Comparison of ENCODE assay signal across 17 mouse cellular contexts in genomic region chr16:18349761-18350325, GRCm38 (mm10). TPM values are rescaled to one million over a fixed set of nuclear protein-coding genes. Genes with fewer than 3 reads are reported as not detected.
DNase-seq lines count a peak whose midpoint lies in the region; ATAC-seq lines count a peak whose summit lies in the region.
"Had no signal": no experiment of that assay in that cellular context is flagged by ENCODE, and none has a peak within 500 bp of the region (broad histone marks: within the 10 kb centered on the region; RNA-seq: fewer than 3 reads in every experiment).

No protein-coding gene starts in this region.

- peak; percentile 63 for DNase-seq in cerebellum, adult 11-12 months
- DNase-seq in cerebellum, postnatal 4 days (ENCODE audit: low spot score in 2 of 2) = no peak
- DNase-seq in brain, adult 2 months (ENCODE audit: low read depth, low spot score) = peak; percentile 32
- no peak for DNase-seq in urinary bladder, postnatal 4 days (ENCODE audit: low spot score in 2 of 2)
- DNase-seq in heart, adult 11 months = no peak
- DNase-seq in right cerebral cortex, postnatal 36 days (ENCODE audit: low spot score in 2 of 2) = no peak
- DNase-seq: adrenal gland, postnatal 25 days; embryo, embryonic 11 days; heart, adult 18-20 months had no signal

- no peaks in the 10 kb centered on the region for H3K36me3 ChIP-seq in forebrain, embryonic 16.5 days (ENCODE audit: control insufficient read depth, insufficient read depth)
- H3K36me3 ChIP-seq in midbrain, embryonic 13.5 days = peaks cover 16% of the 10 kb centered on the region
- H3K36me3 ChIP-seq: heart, embryonic 15.5 days; kidney, embryonic 15.5 days; limb, embryonic 12.5 days; liver, embryonic 15.5 days; stomach, embryonic 15.5 days had no signal

- no peak overlapping the region for H3K4me3 ChIP-seq in forebrain, embryonic 16.5 days (replicated peaks; ENCODE audit: low read length)
- H3K4me3 ChIP-seq in midbrain, embryonic 13.5 days (replicated peaks) = peak overlapping the region; percentile 90; the same call in 1 of the 2 replicates
- H3K4me3 ChIP-seq: erythroblast, embryonic 14.5 days; heart, embryonic 15.5 days; limb, embryonic 12.5 days; liver, embryonic 15.5 days; stomach, embryonic 15.5 days had no signal

- peak overlapping the region; percentile 65 for H3K4me2 ChIP-seq in forebrain, embryonic 16.5 days (ENCODE audit: low read length)
- peak overlapping the region; percentile 78 for H3K4me2 ChIP-seq in midbrain, embryonic 13.5 days (replicated peaks)
- H3K4me2 ChIP-seq: heart, embryonic 15.5 days; kidney, embryonic 15.5 days; limb, embryonic 12.5 days; liver, embryonic 15.5 days; stomach, embryonic 15.5 days had no signal

- H3K27me3 ChIP-seq in forebrain, embryonic 16.5 days (replicated peaks; ENCODE audit: control insufficient read depth, insufficient read depth, low read length) = no peaks in the 10 kb centered on the region
- peaks cover 11% of the 10 kb centered on the region; the same call in 1 of the 2 replicates for H3K27me3 ChIP-seq in midbrain, embryonic 13.5 days

- H3K27ac ChIP-seq in forebrain, embryonic 16.5 days (ENCODE audit: low read length) = no peak overlapping the region
- no peak overlapping the region for H3K27ac ChIP-seq in midbrain, embryonic 13.5 days
- H3K27ac ChIP-seq: heart, embryonic 15.5 days; kidney, embryonic 15.5 days; limb, embryonic 12.5 days; liver, embryonic 15.5 days; stomach, embryonic 15.5 days had no signal

- 68% methylated on average over 12 of the region's 12 CpGs for WGBS in forebrain, embryonic 16.5 days
- 71% methylated on average over 12 of the region's 12 CpGs for WGBS in midbrain, embryonic 13.5 days

- no peak for ATAC-seq in forebrain, embryonic 16.5 days
- ATAC-seq in midbrain, embryonic 13.5 days = no peak

- no peaks in the 10 kb centered on the region for H3K9me3 ChIP-seq in forebrain, embryonic 16.5 days (ENCODE audit: control insufficient read depth, low read length)
- no peaks in the 10 kb centered on the region for H3K9me3 ChIP-seq in midbrain, embryonic 13.5 days
- H3K9me3 ChIP-seq: heart, embryonic 15.5 days; kidney, embryonic 15.5 days; limb, embryonic 12.5 days; liver, embryonic 15.5 days; stomach, embryonic 15.5 days had no signal

- peaks cover 31% of the 10 kb centered on the region for H3K4me1 ChIP-seq in forebrain, embryonic 16.5 days (replicated peaks; ENCODE audit: control insufficient read depth, insufficient read depth, low read length)
- H3K4me1 ChIP-seq in midbrain, embryonic 13.5 days (replicated peaks) = peaks cover 53% of the 10 kb centered on the region

- H3K9ac ChIP-seq in forebrain, embryonic 16.5 days (replicated peaks; ENCODE audit: low read depth, low read length) = no peak overlapping the region
- H3K9ac ChIP-seq in midbrain, embryonic 13.5 days (replicated peaks) = peak overlapping the region; percentile 89
- H3K9ac ChIP-seq: heart, embryonic 15.5 days; kidney, embryonic 15.5 days; limb, embryonic 12.5 days; liver, embryonic 15.5 days; stomach, embryonic 15.5 days had no signal

RNA-seq across cellular contexts. Expression of gene Arvcf, which starts 1.9 kb away (rescaled TPM):
- 58.6 and 67.8 TPM in 2 replicates for polyA plus RNA-seq in forebrain, embryonic 16.5 days (2015; fragmentation: Nextera tagmentation; extraction: Ambion mirVana)
- 109 and 111 TPM in 2 replicates for polyA plus RNA-seq in midbrain, embryonic 13.5 days (2015; fragmentation: Nextera tagmentation; extraction: Ambion mirVana)

RNA-seq across cellular contexts. Expression of gene Tango2, which starts 1.9 kb away (rescaled TPM):
- 74.9 and 86.8 TPM in 2 replicates for polyA plus RNA-seq in forebrain, embryonic 16.5 days (2015; fragmentation: Nextera tagmentation; extraction: Ambion mirVana)
- 63.1 and 66.5 TPM in 2 replicates for polyA plus RNA-seq in midbrain, embryonic 13.5 days (2015; fragmentation: Nextera tagmentation; extraction: Ambion mirVana)

Comparison
In these comparisons a context has a peak if more than half of its experiments do, and no peak if none do; other contexts are left out.
1. DNase-seq: peak in cerebellum, adult 11-12 months (single experiment) and brain, adult 2 months (single experiment); none in cerebellum, postnatal 4 days (0 of 2), urinary bladder, postnatal 4 days (0 of 2), heart, adult 11 months (single experiment) and right cerebral cortex, postnatal 36 days (0 of 2).